Mouse (Mus musculus) cerebellum, postnatal 10 days (tissue): ENCODE results near the gene Rnase9.
"Not testable (repeated sequence)": the region's sequence is repeated elsewhere in the genome, so short reads cannot be mapped to it uniquely, and the experiment has no call there.

Source experiments
- DNase-seq, 2 experiments: peaks; one replicate each; pipeline ENCODE4 v3.0.0; 2021; ENCODE audit warnings: mixed read lengths in 2 of 2

The Rnase9 gene

DNA sequence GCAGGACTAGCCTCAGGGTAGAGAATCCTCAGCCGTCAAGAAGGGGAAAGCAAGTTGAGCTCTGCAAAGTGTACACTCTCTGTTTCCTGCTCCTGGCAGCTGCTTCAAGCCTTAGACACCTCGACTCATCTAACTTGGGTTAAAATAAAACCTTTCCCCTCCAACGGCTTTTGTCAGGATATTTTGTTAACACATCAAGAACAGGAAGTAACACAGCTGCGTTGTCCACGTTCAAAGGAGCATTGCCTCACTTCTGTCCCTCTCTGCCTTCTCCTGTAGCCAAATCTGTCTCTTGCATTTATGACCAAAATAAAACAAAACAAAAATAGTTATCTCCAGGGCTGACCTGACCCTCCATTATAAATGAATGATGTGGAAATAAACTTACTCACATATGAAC is 6.2 kb upstream of the Rnase9 start:
- DNase-seq: no peak

GRCm38 (mm10) chr14:51036214-51036613 is 5.5 kb downstream of the Rnase9 start:
- DNase-seq: no peak

- DNase-seq: no peak
These were observed 6.5 kb downstream of the Rnase9 start for GRCm38 (mm10) chr14:51035206-51035605.

GRCm38 (mm10) chr14:51027387-51028155 is 14.1 kb downstream of the Rnase9 start:
- peak; percentile 11 to 18 for DNase-seq

GRCm38 (mm10) chr14:51026391-51027133 is 15.1 kb downstream of the Rnase9 start:
- peak; percentile 75 to 77 for DNase-seq

GRCm38 (mm10) chr14:51024820-51025219 is 16.8 kb downstream of the Rnase9 start:
- no peak for DNase-seq

- no peak for DNase-seq
These were observed 18.2 kb downstream of the Rnase9 start for GRCm38 (mm10) chr14:51023457-51023856.

GRCm38 (mm10) chr14:51017256-51017655 is 24.4 kb downstream of the Rnase9 start:
- no peak for DNase-seq

GRCm38 (mm10) chr14:51015780-51016179 is 25.9 kb downstream of the Rnase9 start:
- no peak for DNase-seq

DNA sequence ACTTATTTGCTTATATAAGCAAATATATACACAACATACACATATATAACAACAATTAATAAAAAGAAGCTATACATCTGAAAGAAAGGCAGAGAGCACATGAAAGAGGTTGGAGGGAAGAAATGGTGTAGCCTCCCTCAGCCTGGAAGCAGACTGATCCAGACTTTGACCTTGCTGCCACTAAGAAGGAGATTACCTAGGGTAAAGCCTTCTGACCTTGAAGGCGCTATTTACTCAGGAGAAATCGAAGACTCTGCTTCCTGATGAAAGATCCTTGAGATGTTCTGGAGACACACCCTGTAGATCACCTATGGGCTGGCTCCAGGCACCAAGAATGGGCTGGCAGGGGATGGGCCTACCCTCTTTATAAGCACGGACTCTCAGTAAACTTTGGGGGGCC is 26.9 kb downstream of the Rnase9 start:
- not testable (repeated sequence) for DNase-seq

DNA sequence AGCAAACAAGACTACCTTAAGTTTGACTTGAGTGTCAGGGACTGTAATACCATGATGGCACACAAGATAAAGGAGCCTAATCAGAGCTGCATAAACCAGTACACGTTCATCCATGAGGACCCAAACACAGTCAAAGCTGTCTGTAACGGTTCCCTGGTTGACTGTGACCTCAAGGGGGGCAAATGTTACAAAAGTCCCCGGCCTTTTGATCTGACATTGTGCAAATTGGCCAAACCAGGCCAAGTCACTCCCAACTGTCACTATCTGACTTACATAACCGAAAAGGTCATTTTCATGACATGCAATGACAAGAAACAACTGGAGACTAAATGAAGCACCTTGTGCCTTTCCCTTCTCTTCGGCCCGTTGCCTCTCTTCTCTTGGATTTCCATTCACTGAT is 32.1 kb downstream of the Rnase9 start:
- DNase-seq: no peak

- DNase-seq: no peak
These were observed 32.9 kb downstream of the Rnase9 start for GRCm38 (mm10) chr14:51008781-51009180.

- peak; percentile 20 to 25 for DNase-seq
These were observed 33.6 kb downstream of the Rnase9 start for GRCm38 (mm10) chr14:51007914-51008713.

DNA sequence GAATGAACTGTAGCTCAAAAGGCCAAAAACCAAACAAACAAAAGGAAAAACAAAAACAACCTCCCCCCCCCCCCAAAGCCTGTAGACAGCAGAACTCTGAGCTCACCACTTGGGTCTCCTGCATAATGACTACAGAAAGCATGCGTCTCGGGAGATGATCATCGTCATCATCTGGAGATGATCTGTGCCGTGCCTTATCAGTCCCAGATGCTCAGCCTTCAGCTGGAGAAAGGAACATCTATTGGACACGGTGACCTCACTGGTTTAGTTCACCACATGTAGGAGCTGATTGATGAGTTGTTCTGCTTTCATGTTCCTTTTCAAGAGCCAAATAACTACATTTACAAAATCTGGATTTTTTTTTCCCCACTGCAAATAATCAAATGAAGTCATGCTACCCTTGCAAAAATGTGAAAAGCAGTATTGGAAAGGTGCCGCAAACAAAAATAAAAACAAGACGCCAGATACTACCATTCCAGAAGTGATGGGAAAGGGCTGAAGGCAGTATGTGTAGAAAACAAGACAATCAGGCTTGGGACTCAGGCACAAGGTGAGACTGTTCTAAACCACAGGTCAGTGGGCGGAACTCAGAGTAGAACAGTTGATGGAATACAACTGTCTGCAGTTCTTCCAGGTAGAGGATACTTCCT is 34.4 kb downstream of the Rnase9 start, which contains the start of gene Rnase10:
Gene Rnase10, plus strand, starts transcription at position 600 of the 650 bp plus-strand sequence.
- no peak for DNase-seq

GRCm38 (mm10) chr14:50997999-50998666 is 43.5 kb downstream of the Rnase9 start:
- DNase-seq: no peak

GRCm38 (mm10) chr14:50997088-50997487 is 44.6 kb downstream of the Rnase9 start:
- DNase-seq: no peak

GRCm38 (mm10) chr14:50991037-50991436 is 50.6 kb downstream of the Rnase9 start:
- DNase-seq: no peak
